Mouse (Mus musculus): Measurements from ENCODE around the gene Pitpnm3. TPM values are rescaled to one million over a fixed set of nuclear protein-coding genes. Genes with fewer than 3 reads are reported as not detected.
A peak's percentile ranks its signal among the peaks of the same experiment; 100 is the strongest.

Gene Pitpnm3
- total RNA-seq, 2 experiments from 2014 or later, result 1.5 to 1.8 TPM

DNA sequence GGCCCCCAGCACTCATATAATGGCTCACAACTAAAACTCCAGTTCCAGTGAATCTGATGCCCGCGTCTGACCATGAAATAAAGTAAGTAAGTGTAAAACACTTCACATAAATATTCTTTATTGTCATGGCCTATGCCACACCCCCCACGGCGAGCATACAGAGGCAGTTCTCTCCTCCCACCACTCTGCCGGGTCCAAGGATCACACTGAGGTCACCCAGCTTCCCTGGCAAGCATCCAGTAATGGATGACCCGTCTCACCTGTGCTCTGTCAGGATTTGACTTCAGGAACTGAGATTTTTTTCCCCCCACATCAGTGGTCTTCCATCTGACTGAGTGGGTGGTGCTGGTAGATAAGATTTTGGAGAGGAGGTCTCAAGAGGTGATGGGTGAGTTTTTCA is 4.6 kb upstream of the Pitpnm3 start:
- intact Hi-C loops (cut with DNase I), result no loop called here
- DNase-seq, result no peak

DNA sequence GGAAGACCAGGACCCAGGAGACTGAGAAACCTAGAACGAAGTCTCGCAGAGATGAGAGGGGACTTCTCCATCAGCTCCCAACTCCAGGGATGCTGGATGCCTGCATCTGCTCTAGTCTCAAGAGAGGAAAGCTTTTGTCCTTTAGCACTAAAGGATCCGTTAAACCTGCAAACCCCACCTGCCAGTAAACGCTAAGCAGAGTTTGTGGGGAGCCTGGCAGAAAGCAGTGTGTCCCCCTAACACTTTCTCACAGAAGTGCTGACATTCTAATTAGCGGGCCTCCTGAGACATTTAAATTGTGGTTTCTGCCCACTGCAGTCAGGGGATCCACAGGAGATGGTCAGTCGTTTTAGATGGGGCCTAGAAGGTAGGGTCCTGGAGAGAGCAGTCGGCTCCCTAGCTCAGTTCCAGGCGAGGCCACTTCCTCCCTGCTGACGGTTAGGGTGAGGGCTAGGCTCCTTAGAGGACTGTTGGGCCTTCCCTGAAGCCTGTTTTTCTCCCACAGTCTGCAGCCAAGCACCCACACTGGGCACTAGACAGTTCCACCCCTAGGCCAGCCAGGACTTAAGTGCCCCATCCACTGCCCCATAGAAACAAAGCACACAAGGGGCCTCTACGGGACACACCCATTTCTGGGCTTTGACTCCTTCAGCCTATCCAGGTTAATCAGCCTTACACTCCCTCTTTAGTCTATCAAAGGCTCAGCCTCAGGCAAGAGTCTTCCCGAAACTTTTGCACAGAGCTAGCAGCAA is 829 bp upstream of the Pitpnm3 start:
- no peak for DNase-seq
- intact Hi-C loops (cut with DNase I), result no loop called here

DNA sequence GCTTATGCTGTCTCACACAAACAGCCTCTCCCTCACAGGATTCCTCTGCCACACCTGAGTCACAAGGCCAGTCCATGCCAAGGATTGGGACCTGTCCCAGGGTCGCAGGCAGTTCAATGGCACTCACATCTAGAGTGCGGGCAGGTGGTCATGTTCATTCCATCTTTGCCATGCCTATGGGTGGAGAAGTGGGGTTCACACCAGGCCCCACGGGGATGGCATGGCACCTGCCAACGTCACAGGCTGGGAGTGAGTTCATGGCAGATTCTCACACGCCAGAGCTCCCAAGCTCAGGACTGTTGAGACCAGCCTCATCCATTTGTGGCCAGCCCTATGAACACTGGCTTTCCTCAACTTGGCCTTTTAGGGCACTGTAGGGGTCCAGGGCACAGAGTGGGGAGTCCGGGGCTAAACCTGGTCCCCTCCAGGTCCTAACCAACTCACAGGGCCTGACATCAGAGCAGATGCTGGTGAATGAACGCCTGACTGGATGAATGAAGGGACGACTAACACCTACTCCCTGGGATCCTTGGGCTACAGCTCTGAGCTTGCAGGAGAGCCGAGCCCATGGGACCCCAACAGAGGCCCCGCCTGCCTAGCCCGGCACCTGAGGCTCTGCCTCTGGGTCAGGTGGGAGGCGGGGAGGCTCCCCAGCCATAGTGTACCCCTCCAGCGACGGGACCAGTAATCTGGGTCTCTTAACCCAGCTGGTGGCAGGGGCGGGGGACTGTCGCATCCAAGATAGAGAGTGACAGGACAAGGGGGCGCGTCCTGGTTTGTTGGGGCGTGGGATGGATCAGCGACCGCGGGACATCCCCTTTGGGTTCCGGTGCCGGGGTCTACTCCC is 819 bp downstream of the Pitpnm3 start:
- intact Hi-C loops (cut with DNase I), result loop anchor here (5.0 kb wide), 2 partner anchors 67 to 82 kb away; no protein-coding TSS in a partner anchor
- no peak for DNase-seq

DNA sequence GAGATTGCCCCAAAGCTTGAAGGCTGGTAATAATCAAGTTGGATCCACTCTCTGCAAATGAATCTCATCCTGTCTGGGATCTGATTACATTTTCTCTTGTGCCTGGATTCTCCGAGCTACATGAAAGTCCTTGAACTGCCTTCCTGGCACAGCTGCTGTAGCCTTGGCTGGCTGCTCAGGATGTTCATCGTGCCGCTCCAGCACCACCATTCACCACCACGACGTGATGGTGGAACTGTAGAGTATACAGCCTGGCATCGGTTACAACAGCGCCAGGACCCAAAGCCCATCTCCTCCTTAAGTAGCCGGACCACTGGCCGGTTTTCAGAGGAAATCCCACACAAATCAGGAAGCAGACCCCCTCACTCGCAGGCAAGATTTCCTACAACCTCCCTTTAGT is 2.5 kb downstream of the Pitpnm3 start:
- intact Hi-C loops (cut with DNase I), result loop anchor here (5.0 kb wide), 2 partner anchors 66 to 81 kb away; no protein-coding TSS in a partner anchor
- peak; percentile 25 to 40 for DNase-seq

DNA sequence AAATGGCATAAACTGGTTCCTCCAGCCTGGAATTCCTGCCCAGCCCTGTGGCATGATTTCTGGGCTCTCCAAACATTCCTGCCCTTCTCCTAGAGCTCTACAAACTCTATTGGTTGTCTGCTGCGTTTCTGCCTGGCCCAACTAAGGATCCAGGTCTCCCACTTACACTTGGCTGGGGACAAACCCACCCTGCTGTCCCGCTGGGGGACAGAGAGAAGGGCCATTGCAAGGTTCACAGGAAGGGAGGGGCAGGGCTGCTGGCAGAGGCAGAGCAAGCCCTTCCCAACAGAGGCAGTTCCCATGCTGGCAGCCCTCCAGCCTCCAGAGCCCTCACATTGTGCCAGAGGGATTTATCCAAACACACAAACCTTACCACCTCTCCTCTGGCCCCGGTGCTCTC is 3.3 kb downstream of the Pitpnm3 start:
- intact Hi-C loops (cut with DNase I), result loop anchor here (5.0 kb wide), 2 partner anchors 65 to 80 kb away; no protein-coding TSS in a partner anchor
- DNase-seq, result peak; percentile 71 to 72

DNA sequence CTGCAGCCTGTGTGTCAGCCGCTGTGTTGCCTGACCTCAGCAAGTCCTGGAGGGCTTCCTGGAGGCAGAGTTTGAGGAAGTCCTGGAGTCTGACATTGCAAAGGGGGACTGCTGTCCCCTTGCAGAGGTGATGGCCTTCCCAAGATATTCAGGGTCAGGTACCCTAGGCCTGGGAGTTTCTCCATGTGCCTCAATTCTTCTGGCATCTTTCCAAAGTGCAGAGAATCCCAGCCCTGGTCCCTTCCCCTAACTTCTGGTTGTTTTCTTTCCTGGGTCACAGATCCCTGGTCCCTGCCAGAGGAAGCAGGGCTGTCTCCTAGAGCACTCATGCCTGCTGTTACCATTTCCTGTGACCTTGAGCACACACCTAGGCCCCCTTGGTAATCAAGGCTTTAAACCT is 3.9 kb downstream of the Pitpnm3 start:
- intact Hi-C loops (cut with DNase I), result loop anchor here (5.0 kb wide), 2 partner anchors 64 to 79 kb away; no protein-coding TSS in a partner anchor
- no peak for DNase-seq

DNA sequence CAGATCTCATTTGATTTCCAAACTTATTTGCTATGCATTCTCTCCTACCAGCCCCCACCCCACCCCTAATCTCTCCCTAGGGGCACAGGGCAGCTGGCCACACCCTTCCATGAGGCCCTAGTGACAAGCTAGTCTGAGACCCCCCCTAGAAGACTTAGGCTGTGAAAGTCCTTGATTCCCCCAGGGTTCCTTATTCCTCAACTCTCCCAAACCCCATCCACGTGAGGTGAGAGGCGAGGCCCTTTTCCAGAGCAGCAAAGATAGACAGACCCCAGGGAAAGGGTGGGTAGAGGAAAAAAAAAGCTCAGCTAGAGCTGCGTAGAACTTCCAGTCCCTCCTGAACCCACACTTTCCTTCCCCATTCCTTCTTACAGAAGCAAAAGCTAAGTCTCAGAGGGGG is 4.7 kb downstream of the Pitpnm3 start:
- intact Hi-C loops (cut with DNase I), result loop anchor here (5.0 kb wide), 2 partner anchors 64 to 79 kb away; no protein-coding TSS in a partner anchor
- no peak for DNase-seq

DNA sequence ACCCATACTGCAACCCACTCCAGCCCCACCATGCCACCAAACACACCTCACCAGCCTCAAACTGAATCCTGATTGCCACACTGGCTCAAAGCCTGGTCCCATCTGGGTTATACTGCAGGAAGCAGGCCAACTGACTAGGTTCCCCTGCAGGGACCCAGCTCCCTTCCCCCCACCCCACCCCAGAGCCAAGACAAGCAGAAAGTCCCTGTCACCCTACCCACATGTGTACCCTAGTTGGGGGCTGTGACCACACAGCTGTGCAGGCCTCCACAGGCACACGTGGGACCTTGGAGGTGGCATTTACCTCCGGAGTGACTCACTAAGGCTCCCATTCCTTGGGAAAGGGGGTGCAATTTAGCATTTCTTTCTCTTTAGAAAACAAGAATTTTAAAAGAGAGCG is 5.1 kb downstream of the Pitpnm3 start:
- DNase-seq, result no peak
- intact Hi-C loops (cut with DNase I), result loop anchor here (5.0 kb wide), 2 partner anchors 63 to 78 kb away; no protein-coding TSS in a partner anchor

DNA sequence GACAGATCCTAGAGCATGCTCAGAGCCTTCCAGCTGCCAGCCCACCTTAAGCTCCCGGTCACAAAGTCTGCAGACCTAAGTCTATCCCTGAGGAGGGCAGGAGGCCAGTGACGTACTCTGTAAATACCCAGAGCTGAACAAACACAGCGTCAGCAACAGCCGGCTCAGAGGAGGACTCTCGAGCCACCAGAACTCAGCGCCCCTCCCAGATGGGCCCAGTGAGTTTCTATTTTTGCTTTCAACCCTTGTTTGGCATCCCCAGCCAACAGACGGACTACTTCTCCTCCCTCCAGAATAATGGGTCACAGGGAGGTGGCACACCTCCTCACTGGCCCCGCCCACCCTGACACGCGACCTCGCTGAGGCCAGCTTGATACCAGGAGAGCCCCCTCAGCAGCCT is 5.6 kb downstream of the Pitpnm3 start:
- DNase-seq, result peak; percentile 43 to 56
- intact Hi-C loops (cut with DNase I), result loop anchor here (5.0 kb wide), 2 partner anchors 63 to 78 kb away; no protein-coding TSS in a partner anchor

DNA sequence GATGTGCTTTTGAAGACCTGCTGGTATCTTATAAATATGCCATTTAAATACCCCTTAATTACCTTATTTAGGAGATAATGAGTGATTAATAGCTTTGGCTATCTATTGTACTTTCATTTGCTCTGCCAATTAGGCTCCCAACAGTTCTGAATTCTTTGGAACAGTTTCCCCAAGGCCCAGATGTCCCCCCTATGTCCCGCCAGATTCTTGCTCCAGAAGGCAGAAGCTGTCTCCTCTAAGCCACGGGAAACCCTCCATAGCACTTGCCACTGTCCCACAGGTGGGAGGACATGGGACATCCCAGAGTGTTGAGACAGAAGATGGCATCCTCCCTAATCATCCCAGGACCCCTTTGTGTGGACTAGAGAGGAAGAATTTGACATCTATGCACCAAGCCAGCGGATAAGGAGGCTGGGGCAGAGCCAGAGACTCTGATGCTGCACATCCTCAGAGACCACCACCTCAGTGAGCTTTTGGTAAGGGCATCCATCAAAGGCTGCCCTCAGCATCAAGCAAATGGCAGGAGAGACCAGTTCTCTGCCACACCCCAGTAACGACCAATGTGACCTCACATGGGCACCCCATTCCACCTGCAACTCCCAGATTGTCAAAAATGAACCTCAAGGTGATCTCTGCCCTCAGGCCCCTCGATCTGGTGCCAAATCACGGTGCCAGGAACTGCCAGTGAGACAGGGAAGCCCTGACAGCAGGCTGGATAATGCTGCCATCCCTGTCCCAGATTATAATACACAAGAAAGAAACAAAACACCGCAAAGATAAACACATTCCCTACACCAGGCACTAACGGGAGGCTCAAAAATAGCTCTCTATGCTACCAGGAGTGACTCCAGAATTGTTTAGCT is 6.3 kb downstream of the Pitpnm3 start:
- no peak for DNase-seq
- intact Hi-C loops (cut with DNase I), result no loop called here

DNA sequence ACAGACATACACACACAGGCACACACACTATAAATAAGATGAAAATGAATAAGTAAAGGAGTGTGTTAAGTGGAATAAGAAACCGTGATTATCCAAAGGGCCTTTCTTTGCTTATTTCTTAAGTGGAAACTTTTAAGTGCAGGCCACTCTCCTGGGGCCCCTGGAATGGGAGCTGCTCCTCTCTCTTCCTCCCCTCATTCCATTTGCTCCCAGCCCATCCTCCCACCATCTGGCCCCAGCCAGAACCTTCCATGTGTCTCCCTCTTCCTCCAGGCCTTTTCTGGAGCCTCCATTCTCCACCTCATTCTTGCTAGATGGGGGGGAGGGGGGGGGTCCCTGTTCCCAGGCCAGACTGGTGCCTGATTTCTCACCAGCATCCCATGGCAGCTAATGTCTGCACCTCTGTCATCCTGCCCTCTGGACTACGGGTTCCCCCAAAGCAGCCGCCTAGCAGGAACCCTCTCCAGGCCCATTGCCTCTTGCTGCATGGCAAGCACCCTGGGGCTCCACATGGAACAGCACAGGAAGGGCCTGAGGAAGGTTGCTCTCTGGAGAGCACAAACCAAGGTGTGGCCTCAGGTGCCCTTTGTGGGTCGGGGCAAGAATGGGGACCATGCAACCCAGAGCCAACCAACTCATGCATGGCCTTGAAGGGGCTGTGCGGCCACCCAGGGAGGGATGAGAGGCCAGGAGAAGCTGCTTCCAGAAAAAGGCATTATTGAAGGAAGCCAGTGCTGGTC is 8.0 kb downstream of the Pitpnm3 start:
- no peak for DNase-seq
- intact Hi-C loops (cut with DNase I), result no loop called here

DNA sequence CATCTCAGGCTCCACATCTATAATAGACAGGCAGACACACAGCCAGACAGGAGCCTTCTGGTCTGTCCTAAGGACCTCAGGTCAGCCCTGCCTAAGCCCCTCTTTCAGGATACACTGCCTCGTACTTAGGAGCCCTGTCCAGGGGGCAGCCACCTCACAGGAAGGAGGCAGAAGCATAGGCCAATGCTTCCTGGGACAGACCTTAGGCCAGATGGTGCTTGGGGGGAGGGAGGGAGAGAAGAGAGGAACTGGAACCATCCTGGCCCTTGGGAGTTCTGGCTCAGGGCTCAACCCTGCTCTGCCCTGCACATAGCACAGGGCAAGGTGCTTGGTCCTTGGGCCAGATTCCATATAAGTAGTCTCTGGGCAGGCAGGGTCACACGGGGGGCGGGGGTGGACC is 9.8 kb downstream of the Pitpnm3 start:
- intact Hi-C loops (cut with DNase I), result no loop called here
- DNase-seq, result no peak

DNA sequence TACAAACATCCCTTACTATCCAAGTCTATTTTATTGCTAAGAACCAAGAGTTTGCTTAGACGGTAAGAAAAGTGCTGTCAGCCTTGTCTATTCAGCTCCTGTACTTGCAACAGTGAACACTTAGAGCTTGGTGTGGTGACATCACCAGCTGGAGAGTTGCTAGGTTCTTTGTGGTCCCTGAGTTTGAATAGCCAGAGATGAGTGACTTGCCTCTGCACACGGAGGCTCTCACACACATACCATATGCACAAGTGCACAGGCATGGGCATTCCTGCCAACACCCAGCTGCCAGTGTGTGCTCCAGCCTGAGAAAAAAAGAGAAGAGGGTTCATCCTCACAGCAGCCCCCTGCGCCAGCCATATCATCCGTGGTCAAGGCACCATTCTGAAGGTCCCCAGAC is 12.0 kb downstream of the Pitpnm3 start:
- intact Hi-C loops (cut with DNase I), result no loop called here
- no peak for DNase-seq

DNA sequence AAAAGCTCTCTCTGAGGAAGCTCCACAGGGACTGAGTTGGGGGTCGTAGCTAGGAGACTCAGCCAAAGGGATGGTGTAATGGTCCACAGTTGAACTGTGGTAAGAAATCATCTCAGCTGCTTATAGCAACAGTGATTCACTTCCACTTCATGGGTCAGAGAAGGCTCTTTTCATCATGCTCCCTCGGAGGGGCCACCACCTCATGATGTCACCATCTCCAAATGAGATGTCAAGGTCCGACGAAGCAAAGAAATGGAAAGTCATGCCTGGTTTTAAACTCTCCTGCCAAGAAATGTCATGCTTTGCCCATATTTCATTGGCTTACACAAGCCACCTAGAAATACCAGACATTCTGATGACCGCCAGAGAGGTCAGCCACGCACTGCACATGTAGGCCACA is 15.2 kb downstream of the Pitpnm3 start:
- no peak for DNase-seq
- intact Hi-C loops (cut with DNase I), result no loop called here

DNA sequence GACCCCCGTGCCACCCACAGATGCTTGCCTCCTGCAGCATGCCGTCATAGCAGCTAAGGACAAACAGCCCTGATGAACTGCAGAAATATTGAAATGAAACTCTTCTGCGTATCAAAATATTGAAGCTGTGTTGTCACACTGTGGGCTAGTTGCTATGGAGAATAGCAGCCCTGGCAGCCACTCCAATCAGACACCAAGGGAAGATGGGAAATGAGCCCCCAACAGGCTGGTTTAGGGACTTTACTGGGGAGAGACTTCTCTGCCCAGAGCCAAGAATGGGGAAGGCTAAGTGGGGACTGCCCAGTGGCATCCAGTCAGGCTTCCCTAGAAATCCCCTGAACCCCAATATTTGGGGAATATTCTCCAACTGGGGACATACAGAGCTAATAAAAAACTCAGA is 16.9 kb downstream of the Pitpnm3 start:
- DNase-seq, result no peak
- intact Hi-C loops (cut with DNase I), result no loop called here

DNA sequence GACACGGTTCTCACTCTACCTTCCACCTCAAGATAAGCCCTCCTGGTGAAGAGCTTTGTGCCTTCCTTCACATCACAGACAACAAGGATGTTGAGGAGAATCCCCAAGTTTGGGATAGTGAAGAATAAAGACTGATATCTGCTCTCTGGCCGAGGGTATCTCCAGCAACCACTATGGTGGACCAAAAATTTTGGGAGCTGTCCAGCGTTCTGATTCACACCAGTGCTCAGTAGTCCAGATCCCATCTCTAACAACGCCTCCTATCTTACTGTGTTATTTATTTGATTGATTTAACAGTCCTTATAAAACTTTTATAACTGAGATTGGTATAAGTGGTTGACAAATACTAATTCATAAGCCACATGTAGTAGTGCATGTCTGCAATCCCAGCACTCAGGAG is 22.3 kb downstream of the Pitpnm3 start:
- no peak for DNase-seq
- intact Hi-C loops (cut with DNase I), result no loop called here

DNA sequence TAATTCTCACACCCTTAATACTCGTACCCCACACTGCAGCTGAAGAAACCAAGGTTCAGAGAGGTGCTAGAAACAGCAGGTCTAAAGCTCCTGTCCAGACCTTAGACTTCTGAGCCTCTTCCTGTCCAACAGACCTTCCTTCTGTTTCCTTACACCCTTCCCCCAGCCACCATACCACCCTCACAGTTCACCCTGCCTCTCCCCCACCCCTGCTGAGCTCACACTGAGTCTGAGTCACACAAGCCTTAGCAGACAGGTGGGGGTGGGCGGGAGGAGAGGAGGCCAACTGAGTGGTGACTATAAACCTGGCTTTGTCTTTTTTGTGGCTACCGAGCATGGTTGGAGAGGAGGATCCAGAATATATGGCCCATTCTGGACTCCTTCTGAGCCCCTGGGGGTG is 24.9 kb downstream of the Pitpnm3 start:
- intact Hi-C loops (cut with DNase I), result no loop called here
- DNase-seq, result no peak

DNA sequence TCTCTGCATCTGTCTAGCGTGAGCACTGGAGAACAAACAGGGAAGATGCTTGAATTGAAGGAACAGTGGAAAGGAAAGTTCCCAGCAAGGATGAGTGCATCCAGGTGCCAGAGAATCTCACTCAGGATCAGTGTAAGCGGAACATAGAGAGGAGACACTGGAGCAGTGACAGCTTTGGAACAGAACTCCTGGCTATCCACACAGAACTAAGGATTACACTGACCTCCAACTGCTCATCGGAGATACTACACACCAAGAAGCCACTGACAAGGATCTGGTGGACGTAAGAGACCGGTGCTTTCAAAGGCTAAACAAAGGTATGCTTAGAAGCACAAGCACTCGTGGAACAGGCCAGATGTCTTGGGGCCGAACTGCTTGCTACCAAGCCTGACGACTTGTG is 31.4 kb downstream of the Pitpnm3 start:
- no peak for DNase-seq
- intact Hi-C loops (cut with DNase I), result no loop called here

DNA sequence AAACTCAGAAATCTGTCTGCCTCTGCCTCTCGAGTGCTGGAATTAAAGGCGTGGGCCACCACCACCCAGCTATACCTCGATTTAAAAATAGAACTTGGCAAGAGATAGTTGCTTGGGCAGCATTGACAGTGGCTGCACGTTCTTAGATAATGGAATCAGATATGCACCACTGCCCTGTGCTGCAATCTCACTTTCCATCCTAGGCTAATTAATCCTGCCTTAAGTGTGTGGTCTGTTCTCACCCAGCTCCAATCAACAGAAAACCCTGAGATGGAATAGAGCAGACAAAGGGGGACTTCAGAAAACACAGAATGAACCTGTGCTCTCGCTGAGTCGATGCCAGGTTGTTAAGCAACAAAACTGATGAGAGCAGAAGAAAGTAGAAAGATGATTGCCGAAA is 32.0 kb downstream of the Pitpnm3 start:
- intact Hi-C loops (cut with DNase I), result no loop called here

DNA sequence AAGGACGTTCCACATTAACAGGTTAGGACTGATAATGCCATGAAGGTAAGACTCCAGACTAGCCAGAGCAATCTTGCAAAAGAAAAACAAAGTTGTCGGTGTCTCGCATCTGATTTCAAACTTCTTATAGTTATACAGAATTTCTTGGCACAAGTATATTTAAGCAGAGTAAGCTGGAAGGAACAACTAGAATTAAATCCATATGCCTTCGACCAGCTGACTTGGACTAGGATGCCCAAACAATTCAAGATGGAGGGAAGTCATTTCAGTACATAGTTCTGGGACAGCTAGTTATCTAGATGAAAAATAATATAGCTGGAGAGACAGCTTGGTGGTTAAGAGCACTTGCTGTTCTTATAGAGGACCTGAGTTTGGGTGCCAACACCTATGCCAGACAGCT is 34.6 kb downstream of the Pitpnm3 start:
- intact Hi-C loops (cut with DNase I), result no loop called here

More for the DNA sequence above, 32.0 kb downstream of the Pitpnm3 start:
- no peak for DNase-seq

More for the DNA sequence above, 34.6 kb downstream of the Pitpnm3 start:
- DNase-seq, result no peak
